Mouse (Mus musculus): Measurements from ENCODE around the gene Ppil3.

DNA sequence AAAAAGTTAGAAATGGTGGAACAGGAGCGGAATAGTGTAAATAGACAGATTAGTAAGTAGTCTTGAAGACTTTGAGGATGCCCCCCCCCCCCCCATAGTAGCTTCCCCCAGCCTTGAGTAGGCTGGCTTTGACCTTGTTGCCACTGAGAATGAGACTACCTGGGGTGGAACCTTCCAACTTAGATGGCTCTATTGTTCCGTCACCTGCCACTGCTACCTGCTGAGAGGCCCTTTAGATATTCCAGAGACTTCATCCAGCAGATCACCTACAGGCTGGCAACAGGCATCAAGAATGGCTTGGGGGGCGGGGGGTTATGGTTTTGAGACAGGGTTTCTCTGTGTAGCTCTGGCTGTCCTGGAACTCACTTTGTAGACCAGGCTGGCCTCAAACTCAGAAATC is 20.7 kb downstream of the Ppil3 start:
- TF ChIP-seq CTCF (IDR thresholded peaks at IDR 0.05; ENCODE audit: low read depth) (no peak), EP300 (IDR thresholded peaks at IDR 0.05; ENCODE audit: low read depth) (no peak)
